Comparison of ENCODE assay signal across 11 mouse cellular contexts in genomic region chr11:11879699-11880002, GRCm38 (mm10). TPM values are rescaled to one million over a fixed set of nuclear protein-coding genes. Genes with fewer than 3 reads are reported as not detected.
DNase-seq lines count a peak whose midpoint lies in the region; ATAC-seq and TF ChIP-seq lines count a peak whose summit lies in the region.
"Had no signal": no experiment of that assay in that cellular context is flagged by ENCODE, and none has a peak within 500 bp of the region (broad histone marks: within the 10 kb centered on the region; RNA-seq: fewer than 3 reads in every experiment).

No protein-coding gene starts in this region.

- ATAC-seq in heart, embryonic 12.5 days (ENCODE audit: insufficient number of reproducible peaks, low FRiP score), result no peak
- no peak for ATAC-seq in lung, postnatal 0 days
- no peak for ATAC-seq in stomach, embryonic 14.5 days (ENCODE audit: insufficient number of reproducible peaks, insufficient read depth, low FRiP score, low read depth)

- no peak for TF ChIP-seq EP300 in lung, postnatal 0 days (IDR thresholded peaks at IDR 0.05)

- no peaks in the 10 kb centered on the region for H3K27me3 ChIP-seq in heart, embryonic 12.5 days (replicated peaks)
- H3K27me3 ChIP-seq in lung, postnatal 0 days (replicated peaks; ENCODE audit: insufficient read depth, low read length), result no peaks in the 10 kb centered on the region
- no peaks in the 10 kb centered on the region for H3K27me3 ChIP-seq in stomach, embryonic 14.5 days (ENCODE audit: control insufficient read depth, insufficient read depth, low read length)

- TF ChIP-seq POLR2A in embryonic fibroblast, embryonic 13.5 days (IDR thresholded peaks at IDR 0.05; ENCODE audit: low read depth, low read length), result no peak

- 61% methylated on average over 4 of the region's 4 CpGs for WGBS in heart, embryonic 12.5 days
- WGBS in lung, postnatal 0 days, result 70% methylated on average over 4 of the region's 4 CpGs
- 42% methylated on average over 4 of the region's 4 CpGs for WGBS in stomach, embryonic 14.5 days

- H3K4me1 ChIP-seq in heart, embryonic 12.5 days (replicated peaks), result peaks cover 66% of the 10 kb centered on the region
- peaks cover 10% of the 10 kb centered on the region; the same call in 1 of the 2 replicates for H3K4me1 ChIP-seq in lung, postnatal 0 days (ENCODE audit: insufficient read depth, low read depth, low read length)
- H3K4me1 ChIP-seq in embryonic fibroblast, embryonic 13.5 days (ENCODE audit: control insufficient read depth, insufficient read depth, low read length), result peaks cover 22% of the 10 kb centered on the region
- H3K4me1 ChIP-seq in stomach, embryonic 14.5 days (ENCODE audit: control insufficient read depth, insufficient read depth, low read length), result peaks cover 25% of the 10 kb centered on the region

- no peak for DNase-seq in heart, postnatal 25 days (ENCODE audit: low spot score)
- DNase-seq in lung, postnatal 0 days (ENCODE audit: low spot score), result no peak
- no peak for DNase-seq in lung, postnatal 14 days
- DNase-seq in cerebellum, postnatal 10 days, result no peak
- DNase-seq in ovary, adult 18-20 months (ENCODE audit: low spot score), result no peak
- DNase-seq: cerebellum, adult 11 months; kidney, postnatal 25 days; retina, postnatal 1 day had no signal

- no peaks in the 10 kb centered on the region for H3K9me3 ChIP-seq in heart, embryonic 12.5 days (replicated peaks)
- H3K9me3 ChIP-seq in lung, postnatal 0 days (ENCODE audit: low read length), result no peaks in the 10 kb centered on the region
- H3K9me3 ChIP-seq in stomach, embryonic 14.5 days (ENCODE audit: control insufficient read depth, low read depth, low read length), result no peaks in the 10 kb centered on the region

- H3K36me3 ChIP-seq in heart, embryonic 12.5 days, result no peaks in the 10 kb centered on the region
- no peaks in the 10 kb centered on the region for H3K36me3 ChIP-seq in lung, postnatal 0 days (ENCODE audit: insufficient read depth, low read length)
- H3K36me3 ChIP-seq in stomach, embryonic 14.5 days (ENCODE audit: control insufficient read depth, insufficient read depth, low read length), result no peaks in the 10 kb centered on the region

- peak overlapping the region; percentile 95 for H3K27ac ChIP-seq in heart, embryonic 12.5 days (ENCODE audit: poor library complexity, severe bottlenecking)
- peak overlapping the region; percentile 79 for H3K27ac ChIP-seq in lung, postnatal 0 days (ENCODE audit: low read length)
- peak overlapping the region; percentile 93 for H3K27ac ChIP-seq in embryonic fibroblast, embryonic 13.5 days (ENCODE audit: insufficient read depth, low read length)
- H3K27ac ChIP-seq in stomach, embryonic 14.5 days (ENCODE audit: low read length), result peak overlapping the region; percentile 96

- H3K9ac ChIP-seq in heart, embryonic 12.5 days, result 0 out of 2 replicates have a peak overlapping the region, but pooled peaks have one; percentile 3
- H3K9ac ChIP-seq in lung, postnatal 0 days (replicated peaks; ENCODE audit: low read depth), result no peak overlapping the region
- H3K9ac ChIP-seq in stomach, embryonic 14.5 days (replicated peaks; ENCODE audit: low read depth, low read length), result no peak overlapping the region

- no peak for TF ChIP-seq CTCF in lung, postnatal 0 days (IDR thresholded peaks at IDR 0.05)
- no peak for TF ChIP-seq CTCF in embryonic fibroblast, embryonic 13.5 days (IDR thresholded peaks at IDR 0.05; ENCODE audit: borderline replicate concordance, insufficient read depth, low read length)

- intact Hi-C loops in heart, postnatal 25 days (cut with DNase I), result no loop called here

- H3K4me3 ChIP-seq in heart, embryonic 12.5 days, result no peak overlapping the region
- no peak overlapping the region for H3K4me3 ChIP-seq in lung, postnatal 0 days (ENCODE audit: low read depth, low read length)
- no peak overlapping the region for H3K4me3 ChIP-seq in embryonic fibroblast, embryonic 13.5 days (ENCODE audit: insufficient read depth, low read length)
- H3K4me3 ChIP-seq in stomach, embryonic 14.5 days (ENCODE audit: low read depth, low read length), result no peak overlapping the region

- H3K4me2 ChIP-seq in heart, embryonic 12.5 days, result no peak overlapping the region
- H3K4me2 ChIP-seq in lung, postnatal 0 days (replicated peaks; ENCODE audit: low read depth, low read length), result no peak overlapping the region
- H3K4me2 ChIP-seq in stomach, embryonic 14.5 days (replicated peaks; ENCODE audit: low read depth, low read length), result no peak overlapping the region

RNA-seq across cellular contexts. Expression of gene Ddc, which starts 18.3 kb away (rescaled TPM):
- polyA plus RNA-seq in heart, embryonic 12.5 days (2016; fragmentation: Nextera tagmentation; extraction: Ambion mirVana), result 51.8 and 55.2 TPM in 2 replicates
- 1 to 10 TPM; 2.5 TPM for total RNA-seq in heart, postnatal 25 days (2021)
- 12.4 and 17.6 TPM in 2 replicates for polyA plus RNA-seq in lung, postnatal 0 days (2015; fragmentation: Nextera tagmentation; extraction: Ambion mirVana)
- 1.6 TPM in 2 replicates for polyA plus RNA-seq in embryonic fibroblast, embryonic 13.5 days (2011; ENCODE audit: insufficient read length, low read depth, missing spikeins)
- 36.7 and 47.2 TPM in 2 replicates for polyA plus RNA-seq in stomach, embryonic 14.5 days (2014; fragmentation: Nextera tagmentation; extraction: Ambion mirVana)
